Mouse (Mus musculus) spleen, adult 2 months (tissue): Measurements from ENCODE around the gene Nkain2.

ENCODE experiments used
- CTCF ChIP-seq: fragments of 200-500 bp; IDR thresholded peaks from 2 replicates; pipeline ENCODE4 v1.5.1; 2011; ENCODE audit warnings: mild to moderate bottlenecking, inconsistent platforms; ENCODE audit not compliant: insufficient read depth, insufficient read length, insufficient replicate concordance; ENCODE audit errors: extremely low read depth
- POLR2A ChIP-seq: fragments of 200-500 bp; IDR thresholded peaks from 2 replicates; pipeline ENCODE4 v1.6.1; 2011; ENCODE audit warnings: low read depth, low read length, inconsistent platforms

DNA sequence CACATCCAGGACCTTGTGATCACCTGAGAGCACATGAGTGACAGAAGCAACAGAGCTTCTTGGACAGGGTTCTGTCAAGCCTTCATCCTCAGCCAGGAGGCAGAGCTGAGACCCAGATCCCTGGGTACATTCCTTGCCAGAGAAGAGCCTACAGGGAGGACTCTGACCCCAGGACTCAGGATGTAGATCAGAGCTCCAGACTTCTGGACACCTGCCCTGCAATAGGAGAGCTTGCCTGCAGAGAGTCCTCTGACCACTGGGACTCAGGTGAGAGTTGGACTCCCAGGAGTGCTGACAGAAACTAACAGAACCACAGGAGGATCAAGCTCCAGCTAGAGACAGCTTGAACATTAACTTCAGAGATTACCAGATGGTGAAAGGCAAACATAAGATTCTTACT, 1162.2 kb downstream of the Nkain2 start:
- no peak for TF ChIP-seq CTCF
- no peak for TF ChIP-seq POLR2A
